Mouse (Mus musculus): ENCODE measurements around the gene Slc7a5.

Slc7a5 gene

DNA sequence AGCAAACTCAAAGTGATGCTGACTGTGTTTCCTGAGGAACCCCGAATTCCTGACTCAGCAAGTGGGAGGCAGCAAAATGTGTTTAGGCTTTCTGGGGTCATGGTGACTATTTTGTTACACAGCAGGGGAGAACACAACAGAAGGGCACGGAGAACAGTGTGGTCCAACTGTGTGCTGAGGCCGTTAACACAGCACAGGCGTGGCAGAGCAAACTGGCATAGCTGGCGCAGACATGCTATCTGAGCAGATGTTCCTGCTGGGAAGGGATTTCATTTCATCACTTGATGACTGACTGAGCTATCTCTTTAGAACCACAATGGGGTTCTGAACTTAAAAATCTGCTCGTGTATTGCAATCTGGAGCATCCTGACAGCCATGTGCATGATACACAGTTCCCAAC, 22.1 kb downstream of the Slc7a5 start:
- in situ Hi-C loops (cut with MboI, MseI): no loop called here

DNA sequence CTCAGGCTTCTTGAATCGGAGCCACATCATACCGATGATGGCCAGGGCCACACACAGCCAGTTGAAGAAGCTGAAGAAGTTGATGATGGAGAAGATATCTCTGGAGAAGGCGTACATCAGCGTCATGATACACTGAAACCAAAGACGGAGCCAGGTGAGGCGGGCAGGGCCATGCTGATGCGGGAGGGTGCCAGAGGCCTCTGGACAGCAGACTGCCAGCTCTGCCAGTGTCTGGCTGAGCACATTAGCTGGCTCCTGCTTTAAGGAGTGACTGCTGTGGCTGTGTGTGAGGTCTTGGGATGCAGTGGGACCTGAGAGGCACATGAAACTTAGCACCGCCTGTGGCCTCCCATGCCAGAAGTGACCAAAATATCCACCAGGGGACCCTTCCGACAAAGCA, 22.5 kb downstream of the Slc7a5 start:
- in situ Hi-C loops (cut with MboI, MseI): no loop called here

DNA sequence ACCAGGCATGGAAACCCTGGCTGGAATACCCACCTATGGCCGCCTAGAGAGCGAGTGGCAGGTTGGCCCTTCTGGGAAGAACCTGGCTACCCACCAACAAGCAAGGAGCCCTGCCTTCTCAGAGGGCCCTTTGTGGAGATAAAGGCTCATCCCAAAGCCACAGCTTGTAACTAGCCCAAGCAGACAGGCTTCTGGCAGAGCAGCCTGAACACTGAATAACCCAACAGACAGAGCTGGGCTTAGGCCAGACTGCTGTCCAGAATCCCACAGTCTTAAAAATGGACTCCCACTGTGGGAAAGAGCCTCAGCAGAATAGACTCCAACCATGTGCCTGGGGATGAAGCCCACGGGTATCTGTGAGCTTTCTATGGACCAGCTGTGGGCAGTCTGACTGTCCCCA, 23.3 kb downstream of the Slc7a5 start:
- in situ Hi-C loops (cut with MboI, MseI): no loop called here

DNA sequence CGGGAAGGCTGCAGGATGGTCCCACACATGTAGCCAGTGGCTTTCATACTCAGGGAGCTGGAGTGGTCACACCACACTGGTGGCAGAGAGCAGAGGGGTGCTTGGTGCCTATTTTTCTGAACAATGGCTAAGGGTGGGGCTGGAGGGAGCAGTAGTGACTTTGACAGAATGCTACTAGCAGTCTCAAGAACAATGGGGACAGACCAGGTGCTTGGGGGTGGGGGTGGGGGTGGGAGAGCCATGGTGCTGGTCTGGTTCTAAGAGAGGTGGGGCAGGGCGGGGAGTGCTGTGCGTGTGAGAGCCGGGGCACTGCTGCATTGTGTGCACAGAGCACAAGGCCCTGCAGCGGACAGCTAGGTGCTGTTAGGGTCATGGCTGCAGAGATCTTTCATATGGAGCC, 25.6 kb downstream of the Slc7a5 start:
- in situ Hi-C loops (cut with MboI, MseI): no loop called here

DNA sequence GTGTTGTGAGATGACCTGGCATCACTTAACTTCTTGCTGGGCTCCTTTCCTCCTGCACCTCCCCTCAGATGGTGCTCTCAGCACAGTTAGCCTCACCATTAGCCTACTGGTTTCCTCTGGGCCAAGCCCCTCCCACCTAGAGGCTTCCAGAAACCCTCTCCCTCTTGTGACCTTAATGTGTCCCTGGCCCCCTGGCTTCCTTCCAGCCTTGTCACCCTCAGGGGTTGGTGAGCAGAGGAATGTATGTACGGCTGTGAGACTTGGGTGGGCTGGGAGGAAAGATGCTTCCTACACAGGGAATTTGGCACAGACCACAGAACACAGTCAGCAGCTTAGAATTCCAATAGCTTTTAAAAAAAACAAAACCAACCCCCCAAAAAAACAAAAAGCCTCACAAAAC, 26.7 kb downstream of the Slc7a5 start:
- in situ Hi-C loops (cut with MboI, MseI): no loop called here

DNA sequence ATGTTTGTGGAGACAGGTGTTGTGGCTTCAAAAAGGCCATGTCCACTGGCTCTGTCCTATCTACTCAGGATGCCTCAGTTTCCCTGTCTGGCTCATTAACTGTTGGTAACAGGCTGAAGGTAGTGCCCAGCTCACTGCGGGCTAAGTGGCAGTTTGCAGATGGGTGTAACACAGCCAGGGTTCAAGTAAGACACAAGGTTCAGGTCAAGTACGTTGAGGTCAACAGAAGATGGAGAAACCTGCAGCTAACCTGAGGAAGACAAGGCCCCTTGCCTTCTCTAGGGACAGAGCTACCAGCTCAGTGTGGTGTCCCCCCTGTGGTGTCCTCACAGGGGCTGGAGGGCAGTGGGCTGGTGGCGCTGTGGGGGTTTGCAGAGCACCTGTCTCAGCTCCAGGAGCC, 27.8 kb downstream of the Slc7a5 start:
- in situ Hi-C loops (cut with MboI, MseI): no loop called here

DNA sequence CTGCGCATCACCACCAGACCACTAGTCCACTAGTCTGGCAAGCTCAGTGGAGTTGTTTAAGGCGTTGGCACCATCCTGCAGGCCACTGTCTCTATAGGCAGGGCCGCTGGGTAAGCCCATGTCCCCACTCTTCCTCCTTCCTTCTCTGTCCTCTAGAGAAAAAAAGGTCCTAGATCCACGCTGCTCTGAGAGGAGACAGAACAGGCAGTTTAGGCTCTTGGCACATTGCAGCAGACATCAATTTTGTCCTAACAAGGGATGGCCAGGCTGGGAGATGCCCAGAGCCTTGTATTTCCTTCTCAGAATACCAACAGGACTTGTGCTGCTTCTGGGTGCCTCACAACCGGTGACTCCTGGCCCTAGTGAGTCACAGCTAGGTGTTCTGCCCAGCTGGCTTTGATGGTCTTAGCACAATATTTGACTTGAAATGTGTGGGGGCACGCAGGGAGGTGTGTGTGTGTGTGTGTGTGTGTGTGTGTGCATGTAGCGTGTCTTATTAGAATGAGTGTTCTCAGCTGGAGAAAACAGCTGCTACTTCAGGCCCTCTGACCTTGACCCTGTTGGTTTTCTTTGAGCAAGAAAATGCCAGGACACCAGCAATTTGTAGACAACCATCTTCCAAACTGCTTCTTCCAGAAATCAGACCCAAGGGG, 29.5 kb downstream of the Slc7a5 start:
- in situ Hi-C loops (cut with MboI, MseI): no loop called here

DNA sequence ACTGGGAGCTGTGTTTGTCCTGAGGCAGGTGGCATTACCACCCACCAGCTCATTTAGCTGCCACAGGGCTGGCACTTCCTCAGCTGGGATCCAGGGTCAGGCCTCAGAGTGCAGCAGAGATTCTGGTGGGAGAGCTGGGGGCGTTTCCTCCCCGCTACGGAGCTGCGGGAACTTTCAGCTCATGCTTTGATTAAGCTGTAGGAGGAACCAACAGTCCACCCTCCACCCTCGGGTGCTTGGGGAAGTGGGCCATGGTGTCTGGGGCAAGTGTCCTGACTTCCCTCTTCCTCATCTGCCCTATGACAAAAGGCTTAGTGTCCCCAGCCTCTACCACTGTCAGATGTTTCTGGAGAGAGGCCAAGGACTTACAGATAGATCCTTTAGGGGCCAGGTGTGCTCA, 30.3 kb downstream of the Slc7a5 start:
- in situ Hi-C loops (cut with MboI, MseI): no loop called here

DNA sequence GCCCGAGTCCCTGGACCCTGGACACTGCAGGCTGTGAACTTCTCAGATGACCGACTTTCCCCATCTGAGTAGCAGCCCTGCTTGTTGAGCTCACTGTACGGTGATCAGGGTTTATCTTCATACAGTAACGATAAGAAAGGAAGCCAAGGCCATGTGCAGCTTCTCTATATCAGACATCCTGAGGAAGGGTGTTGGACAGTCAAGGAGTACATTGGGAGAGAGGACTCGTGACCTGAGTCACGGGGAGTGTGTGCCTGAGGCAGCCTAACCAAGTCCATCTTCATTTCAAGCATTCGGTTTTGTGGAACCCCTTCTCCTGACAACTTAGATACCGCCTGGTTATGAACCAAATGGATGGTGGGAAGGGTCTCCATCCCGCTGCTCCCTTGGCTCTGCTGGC, 32.0 kb downstream of the Slc7a5 start:
- in situ Hi-C loops (cut with MboI, MseI): no loop called here

DNA sequence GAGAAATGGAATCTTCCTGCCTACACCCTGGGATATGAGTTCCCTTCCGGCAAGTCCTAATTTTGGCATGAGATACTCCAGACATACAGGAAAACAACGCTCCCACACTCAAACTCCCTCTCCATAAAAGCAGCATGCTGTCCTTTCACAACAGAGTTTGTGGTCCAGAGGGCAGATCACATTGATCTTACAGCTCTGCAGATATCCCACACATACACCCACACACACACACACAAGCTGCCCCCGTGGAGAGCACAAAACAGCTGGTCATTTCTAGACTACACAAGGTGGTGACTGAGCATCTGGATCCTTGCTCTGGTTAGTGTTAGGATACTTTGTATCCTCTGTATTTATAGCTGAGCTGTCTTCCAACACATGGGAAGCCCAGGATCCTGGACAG, 32.4 kb downstream of the Slc7a5 start:
- in situ Hi-C loops (cut with MboI, MseI): no loop called here

DNA sequence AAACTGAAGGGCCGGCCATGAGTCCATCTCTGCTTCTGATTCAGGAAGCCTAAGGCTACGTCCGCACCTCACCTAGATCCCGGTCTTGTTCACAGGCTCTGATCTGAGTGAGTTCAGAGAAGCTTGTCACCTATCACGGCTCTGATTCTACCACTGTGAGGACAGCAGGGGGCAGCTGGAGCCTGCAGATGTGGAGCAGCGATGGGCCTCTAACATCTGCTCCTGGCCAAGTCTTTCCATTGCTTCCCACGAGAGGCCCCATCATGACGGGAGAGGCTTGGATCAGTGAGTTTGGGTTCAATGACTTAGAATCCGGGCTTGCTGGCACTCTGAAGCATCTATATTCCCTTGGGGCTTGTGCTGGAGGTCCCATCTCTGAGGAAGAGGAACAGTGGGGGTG, 33.5 kb downstream of the Slc7a5 start:
- in situ Hi-C loops (cut with MboI, MseI): no loop called here

DNA sequence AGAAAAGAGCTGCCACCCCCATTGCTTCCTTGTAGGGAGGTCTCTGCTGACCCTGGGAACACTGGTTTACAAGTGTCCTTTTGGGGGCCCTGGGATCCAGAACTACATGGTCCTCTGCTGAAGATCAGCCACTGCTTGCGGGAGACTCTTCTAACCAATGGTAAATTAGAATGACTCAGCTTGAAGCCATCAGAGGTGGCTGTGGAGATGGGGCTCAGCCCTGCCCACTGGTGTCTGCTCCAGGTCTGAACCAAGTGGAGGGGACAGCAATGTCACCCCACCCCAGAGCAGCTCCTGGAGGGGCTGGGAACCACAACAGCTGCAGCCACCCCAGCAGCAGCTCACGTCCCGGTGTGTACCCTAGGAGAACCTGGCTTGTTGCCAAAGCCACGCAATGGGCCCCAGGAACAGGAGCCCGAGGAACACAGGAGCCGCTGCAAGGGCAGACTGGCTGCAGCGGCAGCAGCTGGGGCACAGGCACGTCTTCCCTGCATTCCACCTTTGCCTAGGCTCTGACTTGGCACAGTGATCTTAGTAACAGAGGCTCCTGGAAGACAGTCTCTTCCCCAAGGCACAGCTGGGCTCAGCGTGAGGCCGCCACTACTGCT, 35.6 kb downstream of the Slc7a5 start:
- in situ Hi-C loops (cut with MboI, MseI): no loop called here

DNA sequence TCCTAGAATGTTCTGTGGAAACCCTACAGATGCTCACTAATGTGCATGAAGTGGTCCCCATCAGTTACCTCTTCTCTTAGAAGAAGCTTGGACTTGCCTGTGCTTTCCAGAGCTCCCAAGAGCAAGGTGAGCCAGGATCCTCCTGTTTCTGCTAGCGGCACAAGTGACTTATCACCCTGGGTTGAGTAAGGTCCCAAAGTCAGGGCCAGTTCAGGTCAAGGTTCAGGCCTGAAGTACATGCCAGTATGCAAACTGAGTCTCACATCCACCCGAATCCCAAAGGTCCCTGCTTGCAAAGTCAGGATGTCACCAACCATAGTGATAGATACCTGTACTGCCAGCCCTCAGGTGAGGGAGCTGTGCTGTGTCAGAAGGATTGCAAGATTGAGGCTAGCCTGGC, 37.3 kb downstream of the Slc7a5 start:
- in situ Hi-C loops (cut with MboI, MseI): no loop called here

DNA sequence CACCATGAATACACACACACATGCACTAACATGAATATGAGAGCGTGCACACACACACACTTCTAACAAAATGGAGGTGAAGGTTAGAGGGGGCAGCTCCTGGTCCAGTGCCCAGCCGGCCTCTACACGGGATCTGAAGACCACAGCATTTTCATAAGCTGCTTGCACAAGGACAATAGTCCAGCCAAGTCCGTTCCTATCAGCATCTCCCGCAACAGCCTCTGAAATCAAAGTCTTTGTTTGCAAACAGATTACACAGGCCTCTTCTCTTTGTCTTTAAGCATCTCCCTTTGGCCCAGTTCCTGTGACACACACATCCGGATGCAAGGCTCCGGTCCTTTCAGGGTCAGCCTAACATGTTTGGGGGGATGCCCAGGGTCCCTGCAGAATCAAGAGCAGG, 38.6 kb downstream of the Slc7a5 start:
- in situ Hi-C loops (cut with MboI, MseI): no loop called here

DNA sequence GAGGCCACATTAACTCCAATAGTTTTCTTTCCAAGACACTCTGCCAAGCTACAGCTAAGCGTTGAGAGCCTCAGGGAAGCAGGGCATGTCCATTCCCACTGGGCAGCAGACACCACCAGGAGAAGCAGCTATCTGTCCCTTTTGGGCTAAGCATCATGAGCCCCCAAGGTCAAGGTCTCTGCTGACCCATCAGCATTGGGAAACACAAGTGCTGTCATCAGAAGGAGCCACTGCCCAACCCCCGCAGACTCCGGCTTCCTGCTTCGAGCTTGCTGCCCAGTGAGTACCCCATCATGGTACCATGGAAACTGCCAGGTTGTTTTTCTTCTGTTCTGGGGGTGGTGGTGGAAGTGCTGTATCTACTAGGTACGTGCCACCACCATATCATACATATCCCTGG, 39.3 kb downstream of the Slc7a5 start:
- in situ Hi-C loops (cut with MboI, MseI): no loop called here

DNA sequence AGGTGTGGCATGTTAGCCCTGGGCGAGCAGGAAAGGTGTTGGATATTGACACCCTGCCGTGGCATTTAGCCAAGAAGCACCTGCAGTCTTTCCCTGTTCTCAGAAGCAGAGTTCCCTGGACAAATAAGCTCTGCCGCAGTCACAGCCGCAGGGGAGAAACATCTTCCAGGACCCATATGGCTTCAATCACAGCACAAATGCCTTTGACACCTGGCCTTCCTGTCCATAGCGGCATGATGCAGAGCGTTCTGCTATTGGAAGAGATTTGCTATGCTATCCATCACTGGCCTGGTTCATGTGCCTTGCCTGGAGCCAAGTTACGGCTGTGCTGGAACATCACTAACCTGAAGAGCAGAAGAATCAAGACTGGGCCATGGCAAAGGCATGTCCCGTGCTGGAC, 42.1 kb downstream of the Slc7a5 start:
- in situ Hi-C loops (cut with MboI, MseI): no loop called here

DNA sequence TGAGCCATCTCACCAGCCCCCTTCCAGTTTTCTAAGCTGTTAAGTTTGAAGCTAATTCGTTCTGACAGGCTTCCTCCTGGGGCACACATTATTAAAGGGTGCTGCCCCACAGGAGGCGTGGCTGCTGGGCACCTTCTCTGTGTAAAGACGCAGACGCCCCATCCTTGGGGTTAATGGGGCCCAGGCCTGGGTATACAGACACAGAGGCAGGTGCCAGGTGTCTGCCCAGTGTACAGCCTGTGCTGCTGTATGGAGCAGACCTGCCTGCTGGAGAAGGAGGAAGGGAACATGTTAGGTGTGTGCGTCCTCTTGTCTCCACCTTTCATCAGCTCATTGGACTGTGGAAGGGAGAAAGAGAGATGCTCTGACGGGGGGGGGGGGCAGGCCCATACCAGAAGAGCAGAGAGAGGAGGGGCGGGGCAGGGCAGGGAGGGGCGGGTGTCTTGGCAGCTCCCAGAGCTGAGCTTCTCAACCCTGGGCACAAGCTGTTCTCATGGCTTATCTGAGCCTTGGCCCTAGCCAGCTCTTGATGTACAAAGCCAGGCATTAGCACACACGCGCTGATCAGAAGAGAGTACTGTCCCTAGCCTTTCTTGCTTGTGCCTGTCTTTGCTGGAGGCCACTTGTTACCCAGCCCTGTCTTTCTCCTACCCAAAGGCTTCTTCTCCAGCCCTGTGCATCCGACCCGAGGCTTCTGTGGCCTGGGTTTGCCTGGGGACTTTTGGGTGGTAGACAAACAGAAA, 45.5 kb downstream of the Slc7a5 start:
- in situ Hi-C loops (cut with MboI, MseI): no loop called here

DNA sequence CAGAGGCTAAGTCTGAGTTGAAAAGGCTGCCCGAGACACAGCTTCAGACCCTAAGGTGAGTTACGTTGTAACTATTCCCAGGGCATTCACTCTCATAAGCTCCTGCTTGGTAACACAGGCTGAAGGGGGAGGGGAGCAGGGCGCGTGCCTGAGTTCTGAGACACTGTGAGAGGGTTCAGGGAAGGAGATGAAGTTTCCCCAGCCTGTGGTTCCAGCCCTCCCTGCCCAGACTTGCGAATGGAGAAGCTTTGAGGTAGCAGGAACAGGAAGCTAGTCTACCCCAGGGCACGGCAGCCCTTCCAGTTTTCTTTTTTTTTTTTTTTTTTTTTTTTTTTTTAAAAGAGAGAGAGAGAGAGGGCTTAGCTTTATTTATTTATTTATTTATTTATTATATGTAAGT, 46.2 kb downstream of the Slc7a5 start:
- in situ Hi-C loops (cut with MboI, MseI): no loop called here

DNA sequence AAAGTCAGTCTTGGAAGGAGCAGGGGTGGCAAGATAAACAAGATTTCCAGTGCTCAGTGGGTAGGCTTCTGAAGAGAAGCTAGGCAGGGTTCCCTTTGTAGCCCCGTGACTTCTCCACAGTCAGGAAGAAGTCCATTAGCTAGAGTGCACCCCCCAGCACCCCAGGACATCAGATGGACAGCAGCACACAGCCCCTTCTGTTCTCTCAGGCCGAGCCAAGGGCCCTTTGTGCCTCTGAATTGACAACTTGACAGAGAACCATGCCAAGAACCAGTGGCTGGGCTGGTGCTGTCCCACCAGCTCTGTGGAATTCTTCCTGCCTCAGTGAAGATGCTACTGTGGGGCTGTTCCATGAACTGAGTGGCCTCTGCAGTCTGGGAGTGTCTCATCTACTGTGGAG, 49.7 kb downstream of the Slc7a5 start:
- in situ Hi-C loops (cut with MboI, MseI): loop anchor here (5.0 kb wide), 1 partner anchor 45 kb away; no protein-coding TSS in a partner anchor

DNA sequence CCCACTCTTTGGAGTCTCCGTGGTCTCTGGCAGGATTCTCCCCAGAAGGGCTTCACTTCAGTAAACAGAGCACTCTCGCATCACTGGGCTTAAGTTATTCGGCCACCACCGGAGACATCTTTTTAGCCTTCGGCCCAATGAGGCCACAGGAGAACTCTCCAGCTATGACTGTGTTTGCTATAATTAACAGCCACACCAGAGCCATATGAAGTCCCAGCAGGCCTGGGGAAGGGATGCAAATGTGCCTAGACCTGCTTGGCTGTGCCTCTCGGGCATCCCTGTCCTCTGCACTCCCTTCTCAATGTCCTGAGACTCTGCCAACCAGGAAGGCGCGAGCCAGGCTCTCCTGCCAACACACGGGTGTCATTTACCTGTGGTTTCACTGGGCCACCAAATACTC, 50.2 kb downstream of the Slc7a5 start:
- in situ Hi-C loops (cut with MboI, MseI): loop anchor here (5.0 kb wide), 1 partner anchor 45 kb away; no protein-coding TSS in a partner anchor

DNA sequence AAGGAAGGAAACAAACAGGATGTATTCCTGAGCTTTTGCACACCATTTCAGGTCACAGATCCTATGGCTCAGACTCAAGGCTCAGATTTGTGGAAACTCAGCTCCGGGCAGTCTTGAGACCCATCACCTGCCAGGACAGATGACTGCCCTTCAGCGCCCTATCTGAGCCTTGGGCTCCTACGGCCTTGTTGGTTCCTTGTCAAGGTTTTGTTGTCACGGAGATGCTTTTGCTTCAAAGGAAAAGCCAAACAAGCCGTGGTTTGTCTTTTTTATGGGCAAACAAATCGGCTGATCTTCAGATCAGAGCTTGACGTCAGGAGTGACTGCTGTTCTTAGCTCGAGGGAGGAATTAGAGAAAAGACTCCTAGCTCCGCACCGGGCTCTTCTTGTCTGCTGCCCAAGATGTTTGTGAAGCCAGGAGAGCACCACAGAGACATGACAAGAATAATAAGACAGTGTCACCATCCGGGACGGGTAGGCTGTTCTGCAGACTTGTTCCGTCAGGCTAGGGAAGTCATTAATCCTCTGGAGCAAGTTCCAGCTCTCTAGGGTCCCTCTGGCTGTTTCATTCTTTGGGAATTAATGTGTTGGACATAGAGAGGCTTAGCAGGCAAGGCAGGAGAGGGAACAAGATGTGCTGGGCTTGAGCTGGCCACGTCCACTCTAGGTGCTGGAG, 51.3 kb downstream of the Slc7a5 start:
- in situ Hi-C loops (cut with MboI, MseI): loop anchor here (5.0 kb wide), 1 partner anchor 46 kb away; no protein-coding TSS in a partner anchor

DNA sequence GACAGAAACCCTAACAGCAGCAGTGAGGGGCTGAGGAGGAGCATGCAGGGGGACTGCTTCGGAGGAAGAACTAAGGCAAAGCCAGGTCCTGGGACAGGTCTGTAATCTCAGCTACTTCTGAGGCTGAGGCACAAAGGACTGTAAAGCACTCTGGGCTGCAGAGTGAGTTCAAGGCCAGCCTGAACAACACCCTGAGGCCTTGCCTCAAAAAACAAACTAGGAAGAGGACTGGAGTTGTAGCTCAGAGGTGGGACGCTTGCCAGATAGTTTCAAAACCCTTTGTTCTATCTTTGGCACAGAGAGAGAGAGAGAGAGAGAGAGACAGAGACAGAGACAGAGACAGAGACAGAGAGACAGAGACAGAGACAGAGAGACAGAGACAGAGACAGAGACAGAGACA, 53.9 kb downstream of the Slc7a5 start:
- in situ Hi-C loops (cut with MboI, MseI): no loop called here

DNA sequence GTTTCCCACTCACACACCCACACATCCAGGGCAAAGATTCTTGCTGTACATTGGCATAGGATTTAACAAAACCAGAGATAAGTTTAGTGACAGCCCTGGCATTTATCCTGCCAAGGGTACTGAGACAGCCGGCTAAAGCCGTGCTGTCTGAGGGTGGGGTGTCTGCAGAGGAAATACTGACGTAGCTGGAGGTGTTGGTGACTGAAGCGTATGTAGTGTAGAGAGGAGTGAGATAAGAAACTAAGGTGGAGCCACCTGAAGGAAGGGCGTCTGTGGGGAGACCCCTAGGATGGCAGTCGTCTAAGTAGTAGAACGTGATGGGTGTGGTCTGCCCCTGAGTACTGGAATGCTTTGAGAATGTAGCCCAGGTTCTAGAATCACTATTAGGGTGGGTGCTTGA, 55.0 kb downstream of the Slc7a5 start:
- in situ Hi-C loops (cut with MboI, MseI): no loop called here

Data from T-helper 1 cell (primary cell).